Mouse (Mus musculus): ENCODE results near the gene Zfp853. TPM values are rescaled to one million over a fixed set of nuclear protein-coding genes. Genes with fewer than 3 reads are reported as not detected.

The Zfp853 gene
- polyA plus RNA-seq, 1 experiment from 2014 or later: not detected

GRCm38 (mm10) chr5:143292879-143293278, 544 bp downstream of the Zfp853 start:
- WGBS: under 1% methylated on average over 17 of the region's 19 CpGs
- no peaks in the 10 kb centered on the region for H3K9me3 ChIP-seq (ENCODE audit: control insufficient read depth, low read length)

DNA sequence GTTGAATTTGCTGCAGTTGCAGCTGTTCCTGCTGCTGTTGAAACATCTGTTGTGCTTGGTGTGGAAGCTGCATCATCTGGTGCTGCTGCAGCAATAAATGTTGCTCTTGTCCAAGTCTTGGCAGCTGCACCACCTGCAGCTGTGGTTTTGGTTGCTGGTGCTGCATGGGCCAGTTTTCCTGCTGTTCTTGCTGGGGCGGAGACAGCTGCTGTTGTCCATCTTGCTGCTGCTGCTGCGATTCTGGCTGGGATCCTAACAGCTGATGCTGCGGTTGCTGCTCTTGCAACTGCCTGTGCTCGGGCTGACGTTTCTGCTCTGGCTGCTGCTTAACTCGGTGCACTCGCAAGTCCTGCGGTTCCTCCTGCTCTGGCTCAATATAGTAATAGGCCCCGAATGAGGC, 4.1 kb downstream of the Zfp853 start:
- Histone ChIP-seq H3K4me2 (ENCODE audit: low read length) (no peak overlapping the region), H3K27me3 (ENCODE audit: control insufficient read depth, insufficient read depth, low read length) (peaks cover 92% of the 10 kb centered on the region), H3K27ac (replicated peaks in 1 of 2; ENCODE audit: control insufficient read depth in 1 of 2, insufficient read depth in 1 of 2, low read depth in 2 of 2, low read length in 2 of 2) (no peak overlapping the region), H3K4me3 (ENCODE audit: control insufficient read depth in 1 of 2, insufficient read depth in 1 of 2, low read depth in 1 of 2, low read length in 2 of 2) (no peak overlapping the region), H3K36me3 (ENCODE audit: control insufficient read depth, insufficient read depth, low read length) (no peaks in the 10 kb centered on the region), H3K4me1 (ENCODE audit: control insufficient read depth in 2 of 2, insufficient read depth in 2 of 2, low read length in 2 of 2) (peaks cover 7 to 22% of the 10 kb centered on the region in 2 experiments; a peak in 3 of 4 replicates), H3K9ac (ENCODE audit: low read length) (no peak overlapping the region), H3K9me3 (ENCODE audit: control insufficient read depth, low read length) (no peaks in the 10 kb centered on the region)
- no peak for ATAC-seq (ENCODE audit: insufficient number of reproducible peaks, insufficient read depth, low FRiP score, low read depth)
- WGBS: 74% methylated on average over 9 of the region's 9 CpGs

More at GRCm38 (mm10) chr5:143292879-143293278, 544 bp downstream of the Zfp853 start:
- H3K4me2 ChIP-seq (ENCODE audit: low read length): peak overlapping the region; percentile 88
- no peaks in the 10 kb centered on the region for H3K36me3 ChIP-seq (ENCODE audit: control insufficient read depth, insufficient read depth, low read length)
- ATAC-seq (ENCODE audit: insufficient number of reproducible peaks, insufficient read depth, low FRiP score, low read depth): no peak
- H3K4me1 ChIP-seq (ENCODE audit: control insufficient read depth in 2 of 2, insufficient read depth in 2 of 2, low read length in 2 of 2): peaks cover 7 to 22% of the 10 kb centered on the region in 2 experiments; a peak in 3 of 4 replicates
- H3K9ac ChIP-seq (ENCODE audit: low read length): peak overlapping the region; percentile 64
- peak overlapping the region; percentile 44 to 53; a peak in 3 of 4 replicates for H3K4me3 ChIP-seq (ENCODE audit: control insufficient read depth in 1 of 2, insufficient read depth in 1 of 2, low read depth in 1 of 2, low read length in 2 of 2)
- peaks cover 68% of the 10 kb centered on the region for H3K27me3 ChIP-seq (ENCODE audit: control insufficient read depth, insufficient read depth, low read length)
- H3K27ac ChIP-seq (replicated peaks in 1 of 2; ENCODE audit: control insufficient read depth in 1 of 2, insufficient read depth in 1 of 2, low read depth in 2 of 2, low read length in 2 of 2): no peak overlapping the region

- no peaks in the 10 kb centered on the region for H3K36me3 ChIP-seq (ENCODE audit: control insufficient read depth, insufficient read depth, low read length)
- H3K27me3 ChIP-seq (ENCODE audit: control insufficient read depth, insufficient read depth, low read length): peaks cover 88% of the 10 kb centered on the region
- H3K9me3 ChIP-seq (ENCODE audit: control insufficient read depth, low read length): no peaks in the 10 kb centered on the region
- peak overlapping the region; percentile 69 for H3K4me2 ChIP-seq (ENCODE audit: low read length)
- no peak overlapping the region for H3K27ac ChIP-seq (replicated peaks in 1 of 2; ENCODE audit: control insufficient read depth in 1 of 2, insufficient read depth in 1 of 2, low read depth in 2 of 2, low read length in 2 of 2)
- ATAC-seq (ENCODE audit: insufficient number of reproducible peaks, insufficient read depth, low FRiP score, low read depth): no peak
- peak overlapping the region; percentile 33 to 36; a peak in 3 of 4 replicates for H3K4me3 ChIP-seq (ENCODE audit: control insufficient read depth in 1 of 2, insufficient read depth in 1 of 2, low read depth in 1 of 2, low read length in 2 of 2)
- peaks cover under 1 to 19% of the 10 kb centered on the region in 2 experiments; a peak in 3 of 4 replicates for H3K4me1 ChIP-seq (ENCODE audit: control insufficient read depth in 2 of 2, insufficient read depth in 2 of 2, low read length in 2 of 2)
- WGBS: 11% methylated on average over 8 of the region's 9 CpGs
- H3K9ac ChIP-seq (ENCODE audit: low read length): no peak overlapping the region
Observed at GRCm38 (mm10) chr5:143288378-143288911, 5.0 kb downstream of the Zfp853 start.

GRCm38 (mm10) chr5:143287774-143288328, 5.6 kb downstream of the Zfp853 start:
- WGBS: 2% methylated on average over 48 of the region's 48 CpGs
- Histone ChIP-seq H3K4me3 (ENCODE audit: control insufficient read depth in 1 of 2, insufficient read depth in 1 of 2, low read depth in 1 of 2, low read length in 2 of 2) (peak overlapping the region; percentile 33 to 36), H3K36me3 (ENCODE audit: control insufficient read depth, insufficient read depth, low read length) (no peaks in the 10 kb centered on the region), H3K27ac (replicated peaks in 1 of 2; ENCODE audit: control insufficient read depth in 1 of 2, insufficient read depth in 1 of 2, low read depth in 2 of 2, low read length in 2 of 2) (no peak overlapping the region), H3K9me3 (ENCODE audit: control insufficient read depth, low read length) (no peaks in the 10 kb centered on the region), H3K4me1 (ENCODE audit: control insufficient read depth in 2 of 2, insufficient read depth in 2 of 2, low read length in 2 of 2) (peaks cover 0 to 13% of the 10 kb centered on the region in 2 experiments; a peak in 2 of 4 replicates), H3K9ac (ENCODE audit: low read length) (no peak overlapping the region), H3K27me3 (ENCODE audit: control insufficient read depth, insufficient read depth, low read length) (peaks cover 86% of the 10 kb centered on the region), H3K4me2 (ENCODE audit: low read length) (peak overlapping the region; percentile 69)
- no peak for ATAC-seq (ENCODE audit: insufficient number of reproducible peaks, insufficient read depth, low FRiP score, low read depth)

- H3K36me3 ChIP-seq (ENCODE audit: control insufficient read depth, insufficient read depth, low read length): no peaks in the 10 kb centered on the region
- WGBS: 35% methylated on average over 6 of the region's 6 CpGs
- H3K27ac ChIP-seq (replicated peaks in 1 of 2; ENCODE audit: control insufficient read depth in 1 of 2, insufficient read depth in 1 of 2, low read depth in 2 of 2, low read length in 2 of 2): no peak overlapping the region
- peaks cover 0 to 9% of the 10 kb centered on the region in 2 experiments; a peak in 1 of 4 replicates for H3K4me1 ChIP-seq (ENCODE audit: control insufficient read depth in 2 of 2, insufficient read depth in 2 of 2, low read length in 2 of 2)
- ATAC-seq (ENCODE audit: insufficient number of reproducible peaks, insufficient read depth, low FRiP score, low read depth): no peak
- H3K9ac ChIP-seq (ENCODE audit: low read length): no peak overlapping the region
- H3K4me3 ChIP-seq (ENCODE audit: control insufficient read depth in 1 of 2, insufficient read depth in 1 of 2, low read depth in 1 of 2, low read length in 2 of 2): no peak overlapping the region
- H3K27me3 ChIP-seq (ENCODE audit: control insufficient read depth, insufficient read depth, low read length): peaks cover 67% of the 10 kb centered on the region
- H3K4me2 ChIP-seq (ENCODE audit: low read length): no peak overlapping the region
- no peaks in the 10 kb centered on the region for H3K9me3 ChIP-seq (ENCODE audit: control insufficient read depth, low read length)
Observed at GRCm38 (mm10) chr5:143284762-143285161, 8.7 kb downstream of the Zfp853 start.

DNA sequence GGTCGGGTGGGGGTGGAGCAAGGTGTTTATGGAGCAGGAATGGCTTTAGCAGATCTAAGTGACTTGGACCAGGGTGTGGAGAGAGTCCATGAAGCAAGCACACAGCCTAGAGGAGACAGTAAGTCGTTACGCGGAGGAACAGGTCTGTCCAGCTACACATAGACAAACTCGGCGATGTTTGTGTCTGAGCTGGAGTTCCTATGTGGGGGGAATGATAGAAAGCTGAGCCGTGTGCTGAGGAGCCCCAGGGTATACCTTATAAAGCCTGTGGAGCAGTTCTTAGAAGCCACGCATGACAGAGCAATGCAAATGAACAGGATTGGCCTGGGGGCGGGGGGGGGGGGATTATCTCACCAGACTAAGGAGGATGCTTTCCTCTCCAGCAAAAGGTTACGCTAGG, 14.2 kb downstream of the Zfp853 start:
- no peak for ATAC-seq (ENCODE audit: insufficient number of reproducible peaks, insufficient read depth, low FRiP score, low read depth)
- 45% methylated on average over 10 of the region's 10 CpGs for WGBS
- peaks cover 51% of the 10 kb centered on the region for H3K27me3 ChIP-seq (ENCODE audit: control insufficient read depth, insufficient read depth, low read length)
- no peak overlapping the region for H3K9ac ChIP-seq (ENCODE audit: low read length)
- H3K4me1 ChIP-seq (ENCODE audit: control insufficient read depth in 2 of 2, insufficient read depth in 2 of 2, low read length in 2 of 2): no peaks in the 10 kb centered on the region
- no peaks in the 10 kb centered on the region for H3K9me3 ChIP-seq (ENCODE audit: control insufficient read depth, low read length)
- no peak overlapping the region for H3K4me3 ChIP-seq (ENCODE audit: control insufficient read depth in 1 of 2, insufficient read depth in 1 of 2, low read depth in 1 of 2, low read length in 2 of 2)
- no peak overlapping the region for H3K4me2 ChIP-seq (ENCODE audit: low read length)
- H3K27ac ChIP-seq (replicated peaks in 1 of 2; ENCODE audit: control insufficient read depth in 1 of 2, insufficient read depth in 1 of 2, low read depth in 2 of 2, low read length in 2 of 2): no peak overlapping the region
- no peaks in the 10 kb centered on the region for H3K36me3 ChIP-seq (ENCODE audit: control insufficient read depth, insufficient read depth, low read length)

DNA sequence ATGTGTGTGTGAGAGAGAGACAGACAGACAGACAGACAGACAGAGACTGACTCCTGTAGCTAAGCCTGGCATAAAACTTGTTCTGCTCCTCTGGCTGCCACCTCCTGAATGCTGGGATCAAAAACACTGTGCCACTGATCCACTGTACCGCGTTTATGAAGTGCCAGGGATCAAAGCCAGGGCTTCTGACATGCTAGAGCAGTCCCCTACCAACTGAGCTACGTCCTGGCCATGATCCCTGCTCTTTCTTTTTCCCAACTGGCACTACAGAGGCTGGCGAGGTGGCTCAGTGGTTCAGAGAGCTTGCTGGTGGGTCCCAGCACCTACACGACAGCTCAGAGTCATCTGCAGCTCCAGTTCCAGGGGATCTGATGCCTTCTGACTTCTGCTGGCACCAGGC, 17.7 kb downstream of the Zfp853 start:
- H3K9ac ChIP-seq (ENCODE audit: low read length): no peak overlapping the region
- peaks cover 0 to under 1% of the 10 kb centered on the region in 2 experiments; a peak in 1 of 4 replicates for H3K4me1 ChIP-seq (ENCODE audit: control insufficient read depth in 2 of 2, insufficient read depth in 2 of 2, low read length in 2 of 2)
- no peaks in the 10 kb centered on the region for H3K9me3 ChIP-seq (ENCODE audit: control insufficient read depth, low read length)
- no peak overlapping the region for H3K27ac ChIP-seq (replicated peaks in 1 of 2; ENCODE audit: control insufficient read depth in 1 of 2, insufficient read depth in 1 of 2, low read depth in 2 of 2, low read length in 2 of 2)
- peaks cover 43% of the 10 kb centered on the region for H3K27me3 ChIP-seq (ENCODE audit: control insufficient read depth, insufficient read depth, low read length)
- WGBS: 48% methylated on average over 5 of the region's 5 CpGs
- H3K4me3 ChIP-seq (ENCODE audit: control insufficient read depth in 1 of 2, insufficient read depth in 1 of 2, low read depth in 1 of 2, low read length in 2 of 2): no peak overlapping the region
- no peaks in the 10 kb centered on the region for H3K36me3 ChIP-seq (ENCODE audit: control insufficient read depth, insufficient read depth, low read length)
- ATAC-seq (ENCODE audit: insufficient number of reproducible peaks, insufficient read depth, low FRiP score, low read depth): no peak
- no peak overlapping the region for H3K4me2 ChIP-seq (ENCODE audit: low read length)

All from heart, embryonic 14.5 days (tissue).